Mouse (Mus musculus) gastrocnemius, postnatal 14 days (tissue): ENCODE measurements around the gene Cyp2j13. TPM values are rescaled to one million over a fixed set of nuclear protein-coding genes. Genes with fewer than 3 reads are reported as not detected.
"Not testable (repeated sequence)": the region's sequence is repeated elsewhere in the genome, so short reads cannot be mapped to it uniquely, and the experiment has no call there.

Experiments used
- DNase-seq: peaks from one replicate; pipeline ENCODE4 v3.0.0; 2021; ENCODE audit warnings: mixed read lengths
- intact Hi-C: fragments of 180-260 bp; cut with DNase I; formaldehyde crosslinking; loops from one replicate; pipeline ENCODE4 v1.15.1; 2025; ENCODE audit warnings: low total_unique reads
- long read RNA-seq, 2 experiments: library from polyadenylated mRNA; stranded (forward); transcript quantifications; one replicate each; pipeline ENCODE4 v2.0.0; 2021
- total RNA-seq, 2 experiments: library from RNA; stranded (reverse); gene quantifications; 2 replicates each; pipeline ENCODE4 v1.2.3; 2021

The Cyp2j13 gene
- total RNA-seq, result not detected
- long read RNA-seq, experiment 1, result 0 reads
- long read RNA-seq, experiment 2, result 0 reads

- intact Hi-C loops, result no loop called here
- peak; percentile 41 for DNase-seq
Measured at GRCm38 (mm10) chr4:96077261-96078125, at the start of gene Cyp2j13. TSS of gene Cyp2j13 (minus strand) at chr4:96077546.

- intact Hi-C loops, result no loop called here
Measured at GRCm38 (mm10) chr4:96096841-96097240, 19.5 kb upstream of the Cyp2j13 start.

GRCm38 (mm10) chr4:96091869-96092268 is 14.5 kb upstream of the Cyp2j13 start:
- no peak for DNase-seq
- intact Hi-C loops, result no loop called here

More at GRCm38 (mm10) chr4:96096841-96097240, 19.5 kb upstream of the Cyp2j13 start:
- no peak for DNase-seq

- DNase-seq, intact Hi-C loops: not testable (repeated sequence)
Measured at GRCm38 (mm10) chr4:96089356-96090048, 12.2 kb upstream of the Cyp2j13 start.

DNA sequence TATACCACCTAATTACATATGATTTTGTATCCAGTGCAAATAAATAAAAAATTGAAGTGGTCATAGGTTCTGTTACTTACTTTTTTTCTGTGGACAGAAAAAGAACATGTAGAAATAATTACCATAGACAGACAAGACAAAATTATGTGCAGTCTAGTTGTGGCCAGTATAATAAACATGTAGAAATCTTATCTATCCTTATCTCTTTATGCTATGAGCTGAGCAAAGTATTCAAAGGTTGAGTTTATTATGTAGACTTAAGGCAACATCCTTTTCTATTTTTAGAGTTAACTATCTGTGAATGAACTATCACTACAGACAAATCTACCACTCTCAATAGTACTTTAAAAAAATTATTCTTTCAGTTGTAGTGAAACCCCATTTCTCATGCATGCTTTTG is 962 bp upstream of the Cyp2j13 start:
- intact Hi-C loops, result no loop called here
- DNase-seq, result no peak

DNA sequence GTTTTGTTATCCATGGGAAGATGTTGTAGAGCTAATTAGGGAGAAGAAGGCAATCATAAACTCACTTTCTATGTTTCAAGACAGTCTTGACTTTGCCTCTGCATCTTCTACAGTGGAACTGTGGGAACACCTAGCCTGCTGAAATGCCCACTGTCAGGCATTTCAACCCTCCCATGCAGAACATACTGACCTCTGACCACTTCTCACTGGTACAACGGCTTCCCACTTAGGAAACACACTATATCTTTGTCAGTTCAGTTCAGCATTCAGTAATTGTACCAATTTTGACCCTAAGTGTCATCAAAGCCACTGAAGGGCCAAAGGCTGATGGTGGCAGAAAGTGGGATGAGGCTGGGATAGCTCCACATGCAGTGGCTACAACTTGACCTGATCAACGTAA is 15.3 kb downstream of the Cyp2j13 start:
- DNase-seq, result no peak
- intact Hi-C loops, result no loop called here

DNA sequence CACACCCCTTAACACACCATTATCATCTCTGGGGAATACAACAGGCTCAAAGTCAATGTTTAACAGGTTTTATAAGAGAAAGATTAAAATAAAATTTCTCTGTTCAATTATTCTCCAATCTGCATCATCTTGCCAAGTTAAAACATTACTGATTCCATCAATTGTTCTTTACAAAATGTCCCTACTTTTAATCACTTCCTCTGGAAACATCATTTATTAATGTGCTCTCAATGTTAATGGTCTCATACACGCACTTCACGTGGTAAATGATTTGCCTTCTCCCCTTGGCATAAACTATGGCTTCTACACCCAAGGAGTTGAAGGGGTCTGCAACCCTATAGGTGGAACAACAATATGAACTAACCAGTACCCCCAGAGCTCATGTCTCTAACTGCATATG is 17.2 kb downstream of the Cyp2j13 start:
- intact Hi-C loops, result no loop called here
- DNase-seq, result no peak

GRCm38 (mm10) chr4:96028412-96028811 is 48.9 kb downstream of the Cyp2j13 start:
- intact Hi-C loops, result no loop called here
- DNase-seq, result no peak

DNA sequence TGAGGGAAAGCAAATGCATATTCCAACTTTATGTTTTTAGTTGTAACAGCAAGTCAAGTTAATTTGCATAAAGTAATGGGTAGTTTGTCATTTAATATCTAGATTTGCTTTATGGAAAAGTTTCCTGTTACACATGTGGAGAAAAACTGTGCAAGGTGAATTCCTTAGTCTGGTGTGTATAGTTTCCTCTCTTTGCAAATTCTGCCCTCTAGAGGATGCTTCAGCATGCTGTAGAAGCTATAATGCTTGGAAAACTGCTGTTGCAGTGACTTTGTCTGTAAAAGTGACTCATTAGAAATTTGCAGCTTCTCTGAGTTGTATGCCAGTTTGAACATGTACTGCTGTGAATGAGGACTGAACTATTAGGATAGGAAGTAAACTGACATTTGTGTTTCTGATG is 54.5 kb downstream of the Cyp2j13 start:
- no peak for DNase-seq
- intact Hi-C loops, result no loop called here

DNA sequence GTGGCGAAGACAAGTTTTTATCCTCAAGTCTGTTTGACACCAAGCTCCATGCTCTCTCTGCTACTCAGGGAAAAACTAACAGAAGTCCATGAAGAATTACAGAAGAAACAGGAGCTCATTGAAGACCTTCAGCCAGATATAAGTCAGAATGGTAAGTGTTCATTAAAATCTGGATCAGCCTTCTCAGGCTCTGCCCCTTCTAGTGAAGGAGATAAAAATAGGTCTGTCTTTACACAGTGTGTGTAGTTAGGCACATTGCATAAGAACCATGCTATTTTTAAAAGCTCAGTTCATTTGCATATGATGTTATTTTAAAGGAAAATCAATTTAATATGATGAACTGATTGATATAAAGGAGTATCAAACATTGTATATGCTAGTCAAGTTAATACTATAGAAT is 60.5 kb downstream of the Cyp2j13 start:
- DNase-seq, result no peak
- intact Hi-C loops, result no loop called here

- DNase-seq, intact Hi-C loops: not testable (repeated sequence)
Measured at GRCm38 (mm10) chr4:95982221-95982620, 95.1 kb downstream of the Cyp2j13 start.

Other genes starting within 250 kb of the Cyp2j13 start
- gene Hook1, start 110.3 kb downstream of the Cyp2j13 start, total RNA-seq, result 1 to 10 TPM; 5.5 to 7.1 TPM
- under 1 TPM in 1 of 2 experiments, not detected in 1; 0.14 TPM for gene Cyp2j12, start 63.6 kb upstream of the Cyp2j13 start, total RNA-seq
- not detected for gene Cyp2j7, start 159.1 kb upstream of the Cyp2j13 start, total RNA-seq